Mouse (Mus musculus) spleen, adult 18-20 months (tissue): ENCODE data around the gene 4933405L10Rik.
A peak's percentile ranks its signal among the peaks of the same experiment; 100 is the strongest.

Experiments
- DNase-seq, 2 experiments: peaks; one replicate each; pipeline ENCODE4 v3.0.0; 2022; ENCODE audit warnings: mixed read lengths in 2 of 2

4933405L10Rik gene

DNA sequence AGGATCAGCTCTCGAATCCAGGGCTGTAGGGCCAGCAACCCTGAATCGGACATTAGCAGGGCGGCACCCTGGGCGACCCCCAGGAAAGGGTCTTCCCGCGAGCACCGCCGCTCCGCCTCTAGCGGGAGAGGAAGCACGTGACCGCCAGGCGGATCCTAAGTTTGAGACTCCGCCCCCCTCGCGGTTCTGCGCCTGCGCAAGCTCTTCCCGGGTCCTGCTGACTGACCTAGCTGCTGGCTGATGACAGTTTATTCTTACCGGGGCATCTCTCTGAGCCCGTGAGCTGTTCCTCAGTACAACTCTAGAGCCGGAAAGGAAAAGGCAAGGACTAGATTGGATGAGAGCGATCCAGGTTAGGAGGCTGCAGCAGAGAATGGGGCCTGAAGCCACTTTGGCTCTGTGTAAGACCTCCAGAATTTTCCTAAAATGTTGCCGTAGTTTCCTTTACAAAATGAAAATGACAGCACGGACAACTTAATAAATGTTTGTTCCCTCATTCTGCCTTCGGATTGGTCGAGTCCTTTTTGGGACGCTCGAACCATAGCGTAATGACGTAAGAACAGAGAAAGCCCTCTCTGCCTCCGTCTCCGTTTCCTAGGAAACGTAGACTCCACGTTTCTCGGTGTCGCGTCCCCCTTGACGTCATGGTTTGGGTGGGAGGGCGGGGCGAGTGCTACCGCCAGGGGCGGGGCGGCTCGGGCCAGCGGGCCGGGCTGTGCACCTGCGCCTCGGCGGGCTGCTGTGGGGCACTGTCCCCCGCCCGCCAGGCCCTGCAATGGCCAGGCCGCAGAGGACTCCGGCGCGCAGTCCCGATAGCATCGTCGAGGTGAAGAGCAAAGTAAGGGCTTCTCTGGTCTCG, 6.3 kb upstream of the 4933405L10Rik start, which contains the start of the genes Acd and Pard6a:
Gene Acd, minus strand, starts transcription at position 137 of the 859 bp plus-strand sequence.
Gene Pard6a, plus strand, starts transcription at position 183 of the 859 bp plus-strand sequence.
- peak; percentile 91 to 98 for DNase-seq

DNA sequence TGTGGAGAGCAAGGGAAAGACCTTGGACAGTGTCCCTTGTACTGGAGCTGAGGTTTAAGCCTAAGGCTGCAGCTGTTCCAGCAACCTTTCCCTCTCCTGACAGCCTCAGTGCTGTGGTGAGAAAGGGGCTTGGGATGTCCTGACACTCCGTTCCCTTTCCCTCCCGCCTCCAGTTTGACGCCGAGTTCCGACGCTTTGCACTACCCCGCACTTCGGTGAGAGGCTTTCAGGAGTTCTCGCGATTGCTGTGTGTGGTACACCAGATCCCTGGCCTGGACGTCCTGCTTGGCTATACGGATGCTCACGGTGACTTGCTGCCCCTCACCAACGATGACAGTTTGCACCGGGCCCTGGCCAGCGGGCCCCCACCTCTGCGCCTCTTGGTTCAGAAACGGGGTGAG, 5.5 kb upstream of the 4933405L10Rik start:
- no peak for DNase-seq

DNA sequence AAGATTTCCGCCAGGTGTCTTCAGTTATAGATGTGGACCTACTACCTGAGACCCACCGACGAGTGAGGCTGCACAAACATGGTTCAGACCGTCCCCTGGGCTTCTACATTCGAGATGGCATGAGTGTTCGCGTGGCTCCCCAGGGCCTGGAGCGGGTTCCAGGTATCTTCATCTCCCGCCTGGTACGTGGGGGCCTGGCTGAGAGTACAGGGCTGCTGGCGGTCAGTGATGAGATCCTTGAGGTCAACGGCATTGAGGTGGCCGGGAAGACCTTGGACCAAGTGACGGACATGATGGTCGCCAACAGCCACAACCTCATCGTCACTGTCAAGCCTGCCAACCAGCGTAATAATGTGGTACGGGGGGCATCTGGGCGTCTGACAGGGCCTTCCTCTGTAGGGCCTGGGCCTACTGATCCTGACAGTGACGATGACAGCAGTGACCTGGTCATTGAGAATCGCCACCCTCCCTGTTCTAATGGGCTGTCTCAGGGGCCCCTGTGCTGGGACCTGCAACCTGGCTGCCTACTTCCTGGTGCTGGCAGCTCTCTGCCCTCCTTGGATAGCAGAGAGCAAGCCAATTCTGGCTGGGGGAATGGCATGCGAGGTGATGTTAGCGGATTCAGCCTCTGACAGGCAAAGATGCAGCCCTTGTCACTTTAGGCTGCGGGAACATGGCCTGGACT, 4.6 kb upstream of the 4933405L10Rik start:
- no peak for DNase-seq

DNA sequence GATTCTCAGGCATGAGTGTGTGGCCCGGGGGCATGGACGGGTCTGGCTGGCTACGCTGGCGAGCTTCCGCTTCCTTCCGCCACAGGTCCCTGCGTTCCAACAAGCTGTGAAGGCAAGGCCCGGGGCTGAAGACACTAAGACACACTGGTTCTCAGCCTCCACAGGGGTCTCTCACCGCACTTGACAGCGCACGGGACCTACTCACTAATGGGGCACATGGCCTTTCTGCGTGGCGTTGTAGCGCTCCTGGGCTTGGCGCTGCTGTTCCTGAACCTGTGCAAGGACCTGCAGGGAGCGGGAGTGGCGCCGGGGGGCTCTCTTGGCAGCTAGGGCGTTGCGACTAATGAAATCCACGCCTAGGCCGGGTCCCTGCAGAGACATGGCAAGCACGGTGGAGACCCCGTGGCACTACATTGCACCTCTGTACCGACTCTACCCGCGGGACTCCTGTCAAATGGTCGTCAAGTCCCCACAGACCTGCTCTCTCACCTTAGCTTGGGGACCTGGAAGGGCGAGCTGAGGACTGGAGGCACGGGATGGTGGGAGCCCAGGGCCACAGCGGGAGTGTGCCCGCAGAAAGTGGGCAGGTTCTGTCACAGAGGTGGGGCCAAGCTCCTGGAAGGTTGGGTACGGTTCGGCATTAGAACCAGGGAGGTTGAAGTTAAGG, 3.2 kb upstream of the 4933405L10Rik start:
- no peak for DNase-seq

DNA sequence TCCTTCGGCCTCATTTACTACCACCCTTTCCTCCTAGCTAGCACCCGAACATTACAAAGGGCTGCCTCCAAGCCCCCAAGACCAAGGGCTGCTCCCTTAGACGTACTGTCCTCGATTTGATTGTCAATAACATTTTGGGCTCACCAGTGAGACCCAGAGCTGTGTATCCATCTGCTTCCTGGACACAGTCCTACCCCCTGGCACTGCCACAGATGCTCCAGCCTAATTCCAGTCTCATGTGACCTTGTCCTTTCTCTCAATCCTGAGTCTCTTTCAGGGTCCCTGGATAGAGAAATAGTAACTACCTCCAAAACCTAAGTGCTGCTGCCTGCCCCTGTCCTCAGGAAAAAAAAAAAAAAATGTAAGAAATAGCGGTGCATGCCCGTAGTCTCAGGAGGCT, 2.5 kb upstream of the 4933405L10Rik start:
- DNase-seq: no peak

DNA sequence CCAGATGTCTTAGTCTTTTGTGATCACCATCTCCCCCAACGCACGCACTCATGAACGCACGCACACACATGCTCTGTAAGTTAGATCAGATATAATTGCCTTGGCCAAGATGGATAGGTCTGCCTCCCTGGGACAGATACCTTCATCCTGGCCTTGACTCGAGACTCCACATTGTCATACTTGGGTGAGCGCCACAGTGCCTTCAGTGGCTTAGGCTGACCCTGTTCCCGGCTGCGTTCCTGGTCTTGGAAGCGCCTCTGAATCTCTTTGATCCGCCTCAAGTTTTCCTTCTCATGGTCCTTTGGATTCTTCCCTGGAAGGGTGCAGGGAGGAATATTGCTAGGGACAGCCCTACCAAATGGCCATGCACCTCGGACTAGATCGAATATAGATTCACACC, 1.0 kb upstream of the 4933405L10Rik start:
- DNase-seq: no peak

DNA sequence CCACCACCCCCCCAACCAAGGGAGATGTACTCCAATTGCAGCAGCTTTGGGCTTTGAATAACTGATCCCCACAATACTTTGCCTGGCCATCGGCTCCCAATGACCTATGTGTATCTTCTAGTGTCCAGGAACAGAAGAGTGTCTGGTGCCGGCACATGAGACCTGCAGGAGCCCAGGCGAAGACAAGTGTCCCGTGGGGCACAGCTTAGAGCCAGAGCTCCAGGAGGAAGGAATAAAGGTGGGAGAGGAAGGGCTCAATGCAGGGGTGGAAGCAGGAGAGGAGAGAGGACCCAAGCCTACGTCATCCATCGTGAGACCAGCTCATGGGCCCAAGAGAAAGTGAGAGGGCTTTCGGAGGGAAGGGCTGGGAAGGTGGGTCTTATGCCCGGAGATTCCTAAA, 1.2 kb downstream of the 4933405L10Rik start:
- no peak for DNase-seq

DNA sequence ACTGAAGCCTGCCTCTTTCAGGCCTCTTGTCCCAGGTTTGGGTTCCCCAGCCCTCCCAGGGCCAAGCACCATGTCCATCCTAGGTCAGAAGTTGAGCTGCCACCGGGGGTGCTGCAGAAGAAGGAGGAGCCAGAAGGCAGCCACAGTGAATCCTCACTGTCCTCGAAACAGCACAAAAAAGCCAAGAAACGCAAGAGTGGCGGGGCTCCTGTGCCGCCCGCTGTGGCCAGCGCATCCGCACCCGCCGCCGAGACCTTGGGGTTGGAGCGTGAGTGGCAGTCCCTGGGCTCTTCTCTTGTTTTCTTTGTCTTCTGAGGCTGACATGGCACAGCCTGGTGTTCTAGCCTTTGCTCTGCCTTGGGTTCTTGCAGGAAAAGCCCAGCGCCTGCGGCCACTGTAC, 1.9 kb downstream of the 4933405L10Rik start:
- DNase-seq: no peak

DNA sequence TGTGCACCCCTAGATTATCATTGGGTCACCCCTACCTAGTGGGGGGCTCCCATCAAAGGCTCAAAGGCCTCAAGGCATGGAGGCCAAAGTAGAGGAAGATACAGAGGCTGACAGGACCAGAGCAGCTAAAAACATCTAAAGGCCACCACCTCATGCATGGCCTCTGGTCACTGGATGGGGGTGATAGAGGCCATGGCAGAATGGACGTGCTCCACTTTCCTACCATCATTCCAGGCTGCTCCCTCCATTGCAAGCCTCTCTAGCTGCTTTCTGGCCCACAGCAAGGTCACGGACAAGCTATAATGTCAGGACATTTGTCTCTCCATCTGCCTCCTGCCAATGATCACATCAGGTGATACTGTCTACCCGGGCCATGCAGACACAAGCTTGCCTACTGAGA, 4.8 kb downstream of the 4933405L10Rik start:
- no peak for DNase-seq

DNA sequence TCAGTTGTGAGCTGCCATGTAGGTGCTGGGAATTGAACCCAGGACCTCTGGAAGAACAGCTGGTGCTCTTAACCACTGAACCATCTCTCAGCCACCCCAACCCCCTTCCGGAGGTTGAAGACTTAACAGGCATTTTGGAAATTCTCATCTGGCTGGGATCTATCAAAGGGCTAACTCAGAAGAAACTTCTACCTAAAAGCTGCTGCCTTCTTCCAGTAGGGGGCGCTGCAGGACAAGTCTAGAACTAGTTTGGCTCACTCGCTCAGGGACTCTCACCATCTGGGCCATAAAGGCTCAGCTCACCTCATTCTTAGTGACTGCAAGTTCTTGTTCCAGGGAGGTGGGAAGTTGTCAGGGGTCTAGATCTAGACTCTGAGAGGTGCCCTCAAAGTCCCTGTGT, 6.7 kb downstream of the 4933405L10Rik start:
- peak; percentile 67 to 83 for DNase-seq

DNA sequence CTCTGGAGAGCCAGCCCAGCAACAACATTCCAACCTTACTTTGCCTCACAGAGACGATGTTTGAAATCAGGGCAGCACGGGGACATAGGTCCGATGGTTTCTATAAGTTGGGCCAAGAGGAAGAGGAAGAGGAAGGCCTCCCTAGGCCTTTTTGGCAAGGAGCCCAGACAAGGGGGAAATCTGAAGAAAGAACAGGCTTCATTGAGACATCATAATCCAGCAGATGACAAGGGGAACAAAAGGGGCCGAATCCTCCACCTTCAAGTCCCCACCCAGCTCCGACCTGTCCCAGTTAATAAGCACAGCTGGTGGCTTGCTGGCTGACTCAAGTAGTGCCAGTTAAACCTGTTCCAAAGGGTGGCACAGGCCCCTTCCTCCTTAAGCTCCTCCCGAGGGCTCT, 7.6 kb downstream of the 4933405L10Rik start:
- no peak for DNase-seq

DNA sequence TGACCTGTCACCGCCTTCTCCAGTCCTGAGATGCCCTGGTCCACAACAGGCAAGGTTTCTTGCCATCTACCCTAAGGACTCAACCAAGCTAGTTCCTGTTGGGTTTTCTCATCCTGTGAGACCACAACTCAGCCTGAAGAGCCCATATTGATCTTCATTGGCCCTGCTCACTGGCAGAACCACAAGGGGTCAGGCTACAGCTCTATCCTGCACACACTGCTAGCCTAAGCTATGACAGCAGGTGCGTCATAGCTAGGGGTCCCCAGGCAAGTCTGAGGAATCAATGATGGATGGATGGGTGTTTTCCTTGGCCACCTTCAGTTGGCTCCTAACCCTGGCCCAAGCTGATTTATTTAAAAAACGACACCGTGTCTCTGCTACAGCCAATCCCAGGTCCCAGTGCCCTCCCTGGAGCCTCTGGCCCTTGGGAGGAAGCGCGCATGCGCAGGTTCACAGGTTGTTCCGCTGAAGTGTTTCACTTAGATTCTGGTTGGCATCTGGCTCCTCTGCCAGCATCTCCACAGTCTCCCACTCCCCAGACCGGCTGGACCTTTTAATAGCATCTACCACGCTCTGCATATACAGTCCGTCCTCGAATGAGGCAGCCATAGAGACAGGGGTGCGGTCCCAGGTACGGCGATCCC, 9.0 kb downstream of the 4933405L10Rik start:
- no peak for DNase-seq

DNA sequence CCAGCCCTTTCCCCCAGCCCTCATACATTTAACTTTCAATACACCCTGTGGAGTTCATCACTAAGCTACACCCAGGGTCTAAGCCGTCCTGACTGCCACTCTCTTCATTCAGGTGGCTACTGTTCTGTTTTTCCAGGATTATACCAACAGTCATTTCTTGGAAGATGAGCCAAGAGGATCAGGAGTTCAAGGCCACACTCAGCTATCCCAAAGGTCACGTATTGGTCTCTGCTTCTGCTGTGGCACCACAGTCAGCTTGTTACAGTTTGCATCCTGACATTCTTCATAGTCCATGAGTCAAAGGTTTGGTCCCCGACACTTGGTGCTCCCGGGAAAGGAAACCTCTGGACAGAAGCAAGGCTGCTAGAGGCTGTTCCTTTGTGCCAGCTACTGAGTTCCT, 12.2 kb downstream of the 4933405L10Rik start:
- no peak for DNase-seq

DNA sequence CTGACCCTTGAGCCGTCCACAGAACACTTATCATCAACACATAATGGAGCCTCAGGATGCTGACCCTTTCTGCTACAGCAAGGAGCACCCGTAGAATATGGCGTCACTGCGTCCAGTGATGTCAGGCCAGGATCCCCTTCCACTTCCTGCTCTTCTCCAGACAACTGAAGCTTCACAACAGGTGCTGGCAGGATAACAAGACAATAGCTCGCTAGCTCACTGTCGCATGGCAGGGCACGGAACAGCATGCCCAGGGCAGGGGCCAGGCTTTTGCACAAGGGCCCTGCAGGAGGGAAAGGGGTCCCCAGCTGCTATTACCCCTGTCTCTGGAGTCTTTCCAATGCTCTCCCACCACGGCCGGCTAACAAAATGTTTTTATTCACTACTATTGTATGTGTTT, 15.4 kb downstream of the 4933405L10Rik start:
- no peak for DNase-seq

DNA sequence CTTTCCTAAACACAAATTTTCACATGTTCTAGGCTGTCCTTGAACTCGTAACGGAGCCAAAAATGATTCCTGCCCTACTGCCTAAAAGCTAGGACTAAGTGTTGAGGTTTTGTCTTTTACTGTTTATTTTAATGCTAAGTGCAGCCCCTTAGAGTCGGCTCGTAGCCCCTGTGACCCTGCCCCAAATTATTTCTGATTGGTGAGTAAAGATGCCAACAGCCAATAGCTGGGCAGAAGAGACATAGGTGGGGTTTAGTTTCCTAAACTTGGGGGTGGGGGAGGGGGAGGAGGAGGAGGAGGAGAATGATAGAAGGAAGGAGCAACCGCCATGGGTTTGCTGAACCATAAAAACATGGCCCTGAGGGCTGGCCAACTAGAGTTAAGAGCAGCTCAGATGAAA, 18.3 kb downstream of the 4933405L10Rik start:
- no peak for DNase-seq

DNA sequence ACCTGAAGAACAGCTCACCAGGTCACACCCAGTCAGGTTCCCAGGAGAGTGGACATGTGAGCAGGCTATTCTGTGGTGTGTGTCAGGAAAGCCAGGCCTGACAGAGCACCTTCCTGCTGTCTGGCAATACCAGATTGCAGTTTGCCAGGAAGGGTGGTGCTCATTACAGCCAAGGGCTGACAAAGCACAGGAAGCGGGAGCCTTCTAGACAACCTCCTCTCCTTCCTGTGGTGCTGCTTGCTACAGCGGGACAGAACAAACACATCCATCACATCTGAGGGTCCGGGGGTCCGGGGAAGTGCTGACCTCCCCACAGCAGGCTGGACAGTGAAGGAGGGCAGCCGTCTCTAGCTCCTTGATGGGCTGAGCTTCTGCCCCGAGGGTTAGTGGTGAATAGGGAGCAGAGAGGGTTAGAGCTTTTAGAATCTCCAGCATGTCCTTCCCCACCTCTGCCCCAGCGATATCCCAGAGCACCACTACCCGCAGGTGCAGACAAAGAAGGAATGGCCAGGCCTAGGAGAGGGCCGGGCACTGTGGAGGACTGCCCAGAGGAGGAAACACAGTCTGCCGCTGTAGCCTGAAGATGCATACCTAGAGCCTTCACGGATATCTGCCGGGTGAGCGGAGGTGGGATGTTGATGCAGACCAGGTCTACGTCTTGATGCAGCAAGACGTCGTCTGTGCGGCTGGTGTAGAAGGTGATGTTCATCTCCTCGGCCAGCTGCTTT, 20.1 kb downstream of the 4933405L10Rik start:
- DNase-seq: no peak

DNA sequence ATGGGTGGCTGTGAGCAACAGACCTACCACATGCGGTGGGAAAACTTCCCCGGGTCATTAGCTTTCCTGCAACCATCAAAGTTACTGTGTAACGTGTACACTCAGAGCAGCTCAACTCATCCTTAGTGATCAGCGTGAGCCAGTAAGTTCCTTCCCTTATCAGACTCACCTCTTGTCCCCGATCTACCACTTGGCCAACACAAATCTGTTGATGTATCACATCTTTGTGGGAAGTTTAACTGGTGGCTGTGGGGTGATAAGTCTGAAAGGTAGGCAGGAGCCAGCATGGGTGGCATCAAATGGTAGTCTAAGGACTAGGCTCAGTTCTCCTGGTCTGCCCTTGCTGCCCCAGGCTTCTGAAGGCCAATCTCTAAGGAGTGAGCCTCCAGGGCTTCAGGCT, 24.7 kb downstream of the 4933405L10Rik start:
- DNase-seq: no peak

DNA sequence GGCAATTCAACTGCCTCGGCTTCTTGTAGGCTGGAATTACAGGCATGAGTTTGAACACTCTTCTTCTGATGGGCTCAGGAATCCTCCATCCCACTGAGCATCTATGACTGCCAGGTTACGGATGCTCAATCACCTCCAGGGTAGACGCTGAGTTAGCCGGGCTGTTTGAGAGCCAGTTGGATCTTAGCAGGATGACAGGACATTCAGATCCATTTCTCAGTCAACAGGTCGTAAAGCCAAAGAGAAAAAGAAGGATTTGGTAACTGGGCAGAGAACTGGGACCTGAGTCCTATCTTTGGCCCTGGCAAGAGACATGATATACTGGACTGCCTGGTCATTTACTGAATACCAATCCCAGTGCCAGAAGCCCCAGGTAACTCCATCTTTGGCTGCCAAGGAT, 31.8 kb downstream of the 4933405L10Rik start:
- DNase-seq: no peak

DNA sequence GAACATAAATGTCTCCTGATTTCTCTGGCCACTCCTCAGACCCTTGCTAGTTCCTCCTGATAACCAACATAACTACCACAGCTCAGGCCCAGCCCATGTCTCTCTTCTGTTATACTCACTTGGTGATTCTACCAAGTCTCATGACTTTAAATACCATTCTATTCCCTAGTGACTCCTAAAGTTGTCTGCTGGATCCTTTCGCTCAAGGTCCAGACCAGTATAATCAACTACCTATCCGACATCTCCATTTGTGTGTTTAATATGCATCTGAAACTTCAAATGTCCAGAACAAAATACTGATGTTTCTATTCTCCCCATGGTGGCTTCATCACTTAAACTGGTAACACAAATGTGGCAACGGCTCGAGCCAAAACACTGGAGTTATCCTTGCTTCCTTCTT, 35.8 kb downstream of the 4933405L10Rik start:
- DNase-seq: no peak

DNA sequence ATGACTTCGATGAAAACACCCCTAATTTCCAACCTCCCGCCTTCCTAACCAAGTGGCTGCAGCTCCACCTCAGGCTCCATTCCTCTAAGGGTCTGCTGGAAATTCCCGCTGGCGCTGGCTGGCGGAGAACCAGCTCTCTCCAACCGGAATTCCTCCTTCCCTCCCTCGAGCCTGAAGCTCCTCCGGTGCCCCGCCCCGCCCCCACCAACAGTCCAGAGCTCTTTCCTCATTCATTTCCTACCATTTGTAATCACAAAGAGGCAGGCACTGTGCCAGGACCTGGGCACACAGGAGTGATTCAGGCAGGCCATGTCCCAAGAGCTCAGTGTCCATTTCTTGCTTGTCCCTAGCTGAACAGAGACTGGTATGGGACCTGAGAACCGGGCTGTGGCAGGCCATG, 43.2 kb downstream of the 4933405L10Rik start:
- DNase-seq: peak in 1 of 2 experiments; percentile 13

DNA sequence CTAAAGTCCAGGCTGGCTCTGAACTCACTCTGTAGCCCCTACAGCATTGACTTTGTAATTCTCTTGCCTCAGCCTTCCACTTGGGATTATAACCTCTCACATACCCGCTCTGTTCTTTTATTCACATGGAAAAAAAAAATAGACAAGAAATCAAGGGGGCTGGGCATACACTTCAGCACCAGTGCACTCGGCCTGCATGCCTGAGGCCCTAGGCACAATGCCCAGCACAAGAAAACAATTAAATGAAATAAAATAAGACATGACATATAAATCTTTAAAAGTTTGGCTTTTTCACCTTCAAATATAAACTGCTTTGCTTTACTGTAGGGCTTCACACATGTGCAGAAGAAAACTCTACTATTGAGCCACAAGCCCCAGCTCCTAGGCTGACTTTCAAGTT, 46.5 kb downstream of the 4933405L10Rik start:
- DNase-seq: no peak

DNA sequence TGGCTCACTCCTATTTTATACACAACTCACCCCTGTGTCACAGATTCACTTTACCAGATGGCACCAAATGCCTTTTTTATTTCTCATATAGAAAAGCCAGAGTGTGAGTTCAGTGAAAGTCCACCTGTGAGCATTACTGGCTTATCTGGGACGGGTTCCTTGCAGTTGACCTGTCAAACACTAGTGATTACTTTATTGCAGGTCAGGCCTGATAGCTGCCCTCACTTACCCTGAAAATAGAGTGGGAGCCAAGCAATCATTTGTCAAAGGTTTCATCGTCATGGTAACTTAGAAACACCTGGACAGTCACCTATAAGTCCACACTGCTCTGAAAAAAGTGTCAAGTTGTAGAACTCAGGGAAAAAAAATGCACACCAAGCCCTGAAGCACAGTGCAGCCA, 47.2 kb downstream of the 4933405L10Rik start:
- no peak for DNase-seq
